Mouse (Mus musculus): ENCODE results near the gene Kcnmb3. TPM values are rescaled to one million over a fixed set of nuclear protein-coding genes. Genes with fewer than 3 reads are reported as not detected.
"Not testable (repeated sequence)": the region's sequence is repeated elsewhere in the genome, so short reads cannot be mapped to it uniquely, and the experiment has no call there.

Gene Kcnmb3
- polyA plus RNA-seq, 1 experiment from 2014 or later = not detected

DNA sequence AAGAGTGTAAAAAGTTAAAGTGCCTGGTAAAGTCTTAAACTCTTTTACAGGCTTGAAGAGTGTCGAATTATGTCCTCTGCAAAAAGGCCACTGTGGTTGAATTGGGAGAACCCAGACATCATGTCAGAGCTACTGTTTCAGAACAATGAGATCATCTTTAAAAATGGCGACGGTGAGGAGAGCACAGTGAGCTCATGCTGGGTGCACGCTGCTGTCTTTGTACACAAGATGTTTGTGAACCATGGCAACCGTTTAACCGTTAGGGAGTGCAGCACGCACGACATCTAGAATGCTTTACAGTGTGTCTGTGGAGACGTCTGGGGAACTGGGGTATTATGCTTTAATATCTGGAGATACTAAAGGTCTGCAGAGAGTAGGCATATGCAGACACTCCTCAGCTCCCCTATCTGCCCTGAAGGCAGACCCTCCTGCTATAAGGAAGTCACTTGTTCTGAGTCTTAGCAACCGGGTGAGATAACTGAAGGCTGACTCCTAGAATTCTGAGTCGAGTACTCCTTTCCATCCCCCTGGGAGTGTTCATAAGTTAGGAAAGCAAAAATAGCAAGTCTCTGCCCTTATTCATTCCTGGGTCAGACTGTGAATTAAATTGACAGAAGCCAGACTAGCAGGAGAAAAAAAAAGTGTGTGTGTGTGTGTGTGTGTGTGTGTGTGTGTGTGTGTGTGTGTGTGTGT is 37.6 kb downstream of the Kcnmb3 start:
- Histone ChIP-seq H3K9me3 (no peaks in the 10 kb centered on the region), H3K4me1 (replicated peaks) (no peaks in the 10 kb centered on the region), H3K27me3 (no peaks in the 10 kb centered on the region), H3K27ac (no peak overlapping the region), H3K36me3 (peaks cover 69% of the 10 kb centered on the region), H3K4me3 (no peak overlapping the region), H3K4me2 (no peak overlapping the region), H3K9ac (no peak overlapping the region)
- WGBS = 57% methylated on average over 11 of the region's 11 CpGs
- no peak for ATAC-seq (ENCODE audit: low FRiP score)

DNA sequence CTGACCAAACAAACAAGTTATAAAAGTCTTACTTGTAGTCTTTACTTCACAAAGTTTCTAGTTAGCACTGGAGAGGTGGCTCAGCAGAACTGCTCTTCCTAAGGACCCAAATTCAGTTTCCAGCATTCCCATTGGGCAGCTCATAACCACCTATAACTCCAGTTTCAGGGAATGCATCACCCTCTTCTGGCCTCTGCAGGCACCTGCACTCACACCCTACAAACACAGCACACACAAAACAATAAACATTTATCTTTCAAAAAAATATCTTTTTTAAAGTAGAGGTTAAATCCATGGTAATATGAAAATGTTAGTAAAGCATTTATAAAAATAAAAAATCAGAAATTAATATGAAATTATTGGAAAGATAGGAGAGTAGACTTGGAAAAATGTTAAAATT is 50.3 kb downstream of the Kcnmb3 start:
- Histone ChIP-seq H3K27me3 (no peaks in the 10 kb centered on the region), H3K4me2 (no peak overlapping the region), H3K4me1 (replicated peaks) (no peaks in the 10 kb centered on the region), H3K27ac (no peak overlapping the region), H3K9me3 (no peaks in the 10 kb centered on the region), H3K9ac (no peak overlapping the region), H3K36me3 (peaks cover 78% of the 10 kb centered on the region), H3K4me3 (no peak overlapping the region)
- no peak for ATAC-seq (ENCODE audit: low FRiP score)

DNA sequence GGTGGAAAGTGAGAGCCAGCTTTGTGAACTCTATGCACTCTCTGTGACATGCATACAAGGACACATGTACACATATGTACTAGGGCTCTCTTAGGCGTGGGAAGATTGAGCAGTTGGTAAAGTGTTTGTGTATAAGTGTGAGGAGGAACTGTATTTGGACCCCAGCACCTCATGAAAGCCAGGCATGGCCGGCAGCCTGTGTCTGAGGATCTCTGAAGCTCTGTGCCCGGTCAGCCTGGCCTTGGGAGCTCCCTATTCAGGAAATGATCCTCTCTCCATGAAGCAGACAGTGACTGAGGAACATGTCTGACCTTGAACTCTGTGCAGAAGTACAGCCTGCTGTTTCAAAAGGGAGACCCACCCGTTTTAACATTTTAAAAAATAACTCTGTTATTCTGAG is 53.3 kb downstream of the Kcnmb3 start:
- 90% methylated on average over 4 of the region's 4 CpGs for WGBS
- no peaks in the 10 kb centered on the region for H3K27me3 ChIP-seq
- H3K36me3 ChIP-seq = peaks cover 61% of the 10 kb centered on the region
- H3K4me1 ChIP-seq (replicated peaks) = no peaks in the 10 kb centered on the region
- no peak overlapping the region for H3K9ac ChIP-seq
- no peak for ATAC-seq (ENCODE audit: low FRiP score)
- H3K4me2 ChIP-seq = no peak overlapping the region
- no peak overlapping the region for H3K27ac ChIP-seq
- no peaks in the 10 kb centered on the region for H3K9me3 ChIP-seq
- H3K4me3 ChIP-seq = no peak overlapping the region

DNA sequence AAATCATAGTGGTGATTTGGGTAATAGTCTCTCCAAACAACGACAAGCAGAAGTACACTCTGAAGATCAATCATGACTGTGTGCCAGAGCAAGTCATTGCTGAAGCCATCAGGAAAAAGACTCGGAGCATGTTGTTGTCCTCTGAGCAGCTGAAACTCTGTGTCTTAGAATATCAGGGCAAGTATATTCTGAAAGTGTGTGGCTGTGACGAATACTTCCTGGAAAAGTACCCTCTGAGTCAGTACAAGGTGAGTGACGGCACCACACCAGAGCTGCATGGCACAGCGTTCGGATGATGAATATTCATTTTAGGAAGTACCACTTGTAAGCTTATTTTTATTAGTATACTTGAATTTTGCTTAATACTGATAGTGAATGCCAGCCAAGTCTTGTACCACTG is 54.2 kb downstream of the Kcnmb3 start:
- WGBS = 95% methylated on average over 6 of the region's 6 CpGs
- H3K9ac ChIP-seq = no peak overlapping the region
- H3K36me3 ChIP-seq = peaks cover 54% of the 10 kb centered on the region
- H3K4me1 ChIP-seq (replicated peaks) = no peaks in the 10 kb centered on the region
- H3K9me3 ChIP-seq = no peaks in the 10 kb centered on the region
- H3K27ac ChIP-seq = no peak overlapping the region
- no peak overlapping the region for H3K4me3 ChIP-seq
- no peaks in the 10 kb centered on the region for H3K27me3 ChIP-seq
- H3K4me2 ChIP-seq = no peak overlapping the region
- ATAC-seq (ENCODE audit: low FRiP score) = no peak

DNA sequence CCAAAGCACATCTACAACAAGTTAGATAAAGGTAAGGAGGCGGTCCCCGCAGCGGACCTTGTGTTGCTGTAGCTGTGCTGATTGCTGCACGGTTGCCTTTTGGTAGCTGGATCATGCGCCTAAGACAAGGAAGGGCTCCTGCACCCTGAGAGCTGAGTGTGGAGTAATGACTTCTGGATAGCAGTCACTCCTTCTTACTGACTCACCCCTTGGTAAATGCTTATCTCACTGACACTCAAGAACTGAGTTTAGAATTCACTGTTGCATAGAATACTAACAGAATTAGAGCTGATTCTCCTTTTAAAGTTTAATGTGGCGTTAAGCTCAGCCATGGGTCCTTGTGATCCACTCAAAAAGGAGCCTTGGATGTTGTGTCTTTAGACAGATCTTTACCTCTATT is 54.7 kb downstream of the Kcnmb3 start:
- Histone ChIP-seq H3K9me3 (no peaks in the 10 kb centered on the region), H3K4me1 (replicated peaks) (no peaks in the 10 kb centered on the region), H3K27me3 (no peaks in the 10 kb centered on the region), H3K9ac (no peak overlapping the region), H3K4me2 (no peak overlapping the region), H3K36me3 (peaks cover 49% of the 10 kb centered on the region), H3K27ac (no peak overlapping the region), H3K4me3 (no peak overlapping the region)
- 95% methylated on average over 6 of the region's 6 CpGs for WGBS
- ATAC-seq (ENCODE audit: low FRiP score) = no peak

DNA sequence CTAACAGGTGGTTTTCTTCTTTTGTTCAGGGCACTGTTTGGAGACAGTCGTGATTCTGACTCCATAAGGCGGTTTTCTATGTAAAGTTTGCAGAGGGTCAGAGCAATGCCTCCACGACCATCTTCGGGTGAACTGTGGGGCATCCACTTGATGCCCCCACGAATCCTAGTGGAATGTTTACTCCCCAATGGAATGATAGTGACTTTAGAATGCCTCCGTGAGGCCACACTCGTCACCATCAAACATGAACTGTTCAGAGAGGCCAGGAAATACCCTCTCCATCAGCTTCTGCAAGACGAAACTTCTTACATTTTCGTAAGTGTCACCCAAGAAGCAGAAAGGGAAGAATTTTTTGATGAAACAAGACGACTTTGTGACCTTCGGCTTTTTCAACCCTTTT is 55.9 kb downstream of the Kcnmb3 start:
- Histone ChIP-seq H3K27me3 (no peaks in the 10 kb centered on the region), H3K4me1 (replicated peaks) (no peaks in the 10 kb centered on the region), H3K27ac (no peak overlapping the region), H3K9me3 (no peaks in the 10 kb centered on the region), H3K4me2 (no peak overlapping the region), H3K36me3 (peaks cover 39% of the 10 kb centered on the region), H3K9ac (no peak overlapping the region), H3K4me3 (no peak overlapping the region)
- ATAC-seq (ENCODE audit: low FRiP score) = no peak
- WGBS = 90% methylated on average over 11 of the region's 11 CpGs

DNA sequence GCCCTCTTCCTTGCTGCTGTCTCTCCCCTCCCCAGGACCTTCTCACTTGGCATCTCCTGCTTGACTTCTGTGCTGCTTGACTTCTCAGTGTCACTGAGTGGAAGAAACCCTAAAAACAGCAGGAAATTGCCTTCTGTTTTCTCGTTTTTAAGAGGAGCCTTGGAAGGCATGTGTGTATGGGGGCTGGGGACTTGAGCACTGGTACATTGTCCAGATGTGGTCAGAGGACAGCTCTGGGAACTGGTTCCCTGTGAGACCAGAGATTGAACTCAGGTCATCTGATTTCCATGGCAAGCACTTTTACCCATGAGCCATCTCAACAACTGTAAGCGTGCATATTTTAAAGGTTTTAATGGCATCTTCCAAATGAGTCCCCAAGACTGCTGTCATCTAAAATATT is 58.0 kb downstream of the Kcnmb3 start:
- no peak for ATAC-seq (ENCODE audit: low FRiP score)
- Histone ChIP-seq H3K4me1 (replicated peaks) (0 out of 2 replicates have a peak, but pooled peaks cover 3% of the 10 kb centered on the region), H3K36me3 (peaks cover 21% of the 10 kb centered on the region), H3K27me3 (no peaks in the 10 kb centered on the region), H3K9me3 (no peaks in the 10 kb centered on the region), H3K4me2 (no peak overlapping the region), H3K27ac (no peak overlapping the region), H3K9ac (no peak overlapping the region), H3K4me3 (no peak overlapping the region)
- 79% methylated on average over 2 of the region's 2 CpGs for WGBS

DNA sequence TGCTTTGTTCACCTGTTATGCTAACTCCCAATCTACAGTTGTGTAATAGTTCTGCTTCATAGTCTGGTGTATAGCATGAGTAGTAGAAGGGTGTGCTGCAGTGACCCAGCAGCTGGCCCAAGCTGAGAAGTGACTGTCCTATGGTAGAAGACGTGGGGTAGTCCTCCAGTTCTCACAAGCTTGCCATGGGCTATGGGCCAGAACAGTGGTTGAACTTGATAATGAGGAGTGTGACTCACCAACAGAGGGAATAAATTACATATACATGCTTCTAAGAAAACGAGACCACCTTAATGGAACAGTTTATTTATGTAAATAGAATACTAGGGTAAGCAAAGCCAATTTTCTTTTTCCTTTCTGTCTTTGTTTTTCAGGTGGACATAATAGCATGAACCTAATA is 61.6 kb downstream of the Kcnmb3 start:
- H3K27me3 ChIP-seq = no peaks in the 10 kb centered on the region
- no peak overlapping the region for H3K27ac ChIP-seq
- no peak overlapping the region for H3K4me3 ChIP-seq
- H3K9me3 ChIP-seq = no peaks in the 10 kb centered on the region
- 82% methylated on average over 2 of the region's 2 CpGs for WGBS
- H3K4me2 ChIP-seq = no peak overlapping the region
- H3K36me3 ChIP-seq = no peaks in the 10 kb centered on the region
- no peak overlapping the region for H3K9ac ChIP-seq
- ATAC-seq (ENCODE audit: low FRiP score) = no peak
- H3K4me1 ChIP-seq (replicated peaks) = 0 out of 2 replicates have a peak, but pooled peaks cover 6% of the 10 kb centered on the region

DNA sequence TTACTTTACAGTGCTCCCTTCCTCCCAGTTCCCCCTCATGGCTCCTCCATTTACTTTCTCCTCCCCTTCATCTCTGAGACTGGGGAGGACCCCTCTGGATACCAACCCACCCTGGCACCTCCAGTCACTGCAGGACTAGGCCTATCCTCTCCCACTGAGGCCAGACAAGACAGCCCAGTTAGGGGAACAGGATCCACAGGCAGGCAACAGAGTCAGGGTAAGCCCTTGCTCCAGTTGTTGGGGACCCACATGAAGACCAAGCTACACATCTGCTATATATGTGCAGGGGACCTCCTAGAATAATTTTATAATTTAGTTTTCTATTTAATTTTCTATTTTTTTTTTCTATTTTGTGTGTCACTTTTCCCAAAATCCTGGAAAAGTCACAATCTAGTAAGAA is 62.7 kb downstream of the Kcnmb3 start:
- H3K36me3 ChIP-seq; H3K27me3 ChIP-seq; H3K4me2 ChIP-seq; H3K9ac ChIP-seq; H3K4me1 ChIP-seq (replicated peaks); H3K4me3 ChIP-seq; H3K27ac ChIP-seq; ATAC-seq (ENCODE audit: low FRiP score); H3K9me3 ChIP-seq: not testable (repeated sequence)

DNA sequence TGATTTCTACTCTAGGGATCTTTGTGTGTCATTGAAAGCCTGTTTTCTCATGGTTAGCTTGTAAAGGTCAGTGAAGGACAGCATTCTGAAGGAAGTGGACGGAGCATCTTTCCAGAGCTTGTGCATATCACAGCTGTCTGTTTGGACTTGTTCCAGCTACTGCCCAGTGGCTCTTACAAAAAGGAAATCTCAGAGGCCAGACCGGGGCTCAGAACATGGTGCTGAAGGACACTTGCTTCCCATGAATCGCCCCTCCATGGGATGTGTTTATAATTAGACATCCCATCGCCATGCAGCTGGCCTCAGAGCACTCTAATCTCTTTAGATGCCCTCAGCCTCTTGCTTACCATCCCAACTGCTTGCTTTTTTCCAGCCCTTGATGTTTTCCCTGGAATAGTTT is 63.1 kb downstream of the Kcnmb3 start:
- Histone ChIP-seq H3K4me1 (replicated peaks) (0 out of 2 replicates have a peak, but pooled peaks cover 6% of the 10 kb centered on the region), H3K27ac (no peak overlapping the region), H3K9me3 (no peaks in the 10 kb centered on the region), H3K27me3 (no peaks in the 10 kb centered on the region), H3K9ac (no peak overlapping the region), H3K36me3 (peaks cover 6% of the 10 kb centered on the region; the same call in 1 of the 2 replicates), H3K4me3 (no peak overlapping the region), H3K4me2 (no peak overlapping the region)
- no peak for ATAC-seq (ENCODE audit: low FRiP score)
- 73% methylated on average over 4 of the region's 4 CpGs for WGBS

DNA sequence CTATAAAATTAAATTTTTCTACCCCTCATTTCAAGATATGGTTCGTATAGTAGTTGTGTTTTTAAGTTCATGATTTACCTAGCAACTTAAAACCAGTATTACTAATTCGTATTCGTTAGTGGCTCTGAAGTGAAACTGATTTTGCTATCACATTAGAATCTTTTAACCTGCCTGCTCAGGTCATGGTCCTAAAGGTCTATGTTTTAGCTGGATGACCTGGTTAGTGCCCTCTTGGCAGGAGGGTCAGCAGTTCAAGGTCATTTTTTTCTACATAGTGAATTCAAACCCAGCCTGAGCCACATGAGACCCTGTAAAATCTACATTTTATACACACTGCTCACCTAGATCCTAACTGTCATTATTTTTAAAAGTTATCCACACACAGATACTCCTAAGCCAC is 63.7 kb downstream of the Kcnmb3 start:
- Histone ChIP-seq H3K9ac (no peak overlapping the region), H3K27me3 (no peaks in the 10 kb centered on the region), H3K4me1 (replicated peaks) (0 out of 2 replicates have a peak, but pooled peaks cover 6% of the 10 kb centered on the region), H3K9me3 (no peaks in the 10 kb centered on the region), H3K4me3 (no peak overlapping the region), H3K4me2 (no peak overlapping the region), H3K36me3 (peaks cover 8% of the 10 kb centered on the region; the same call in 1 of the 2 replicates), H3K27ac (no peak overlapping the region)
- no peak for ATAC-seq (ENCODE audit: low FRiP score)
- WGBS = 94% methylated on average over 3 of the region's 3 CpGs

DNA sequence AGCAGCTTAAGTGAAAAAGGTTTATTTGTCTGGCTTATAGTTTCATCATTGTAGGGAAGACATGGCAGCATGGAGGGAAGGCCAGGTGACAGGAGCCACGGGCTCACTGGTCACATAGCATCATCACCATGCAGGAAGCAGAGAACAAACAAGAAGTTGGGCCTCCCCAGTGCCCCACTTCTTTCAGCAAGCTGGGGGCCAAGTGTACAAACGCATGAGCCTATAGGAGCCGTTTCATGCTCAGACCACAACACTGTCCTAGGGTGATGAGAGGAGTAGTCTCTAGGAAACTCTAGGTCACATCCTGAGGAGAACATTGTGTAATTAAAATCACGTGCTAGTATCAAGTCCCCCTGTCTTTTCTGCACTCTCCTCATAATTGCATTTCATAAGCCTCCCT is 64.3 kb downstream of the Kcnmb3 start:
- Histone ChIP-seq H3K4me2 (no peak overlapping the region), H3K36me3 (peaks cover 8% of the 10 kb centered on the region; the same call in 1 of the 2 replicates), H3K9me3 (no peaks in the 10 kb centered on the region), H3K4me1 (replicated peaks) (0 out of 2 replicates have a peak, but pooled peaks cover 6% of the 10 kb centered on the region), H3K27ac (no peak overlapping the region), H3K9ac (no peak overlapping the region), H3K27me3 (no peaks in the 10 kb centered on the region), H3K4me3 (no peak overlapping the region)
- ATAC-seq (ENCODE audit: low FRiP score) = no peak
- 83% methylated on average over 4 of the region's 4 CpGs for WGBS
